Mouse (Mus musculus): ENCODE data around the gene Emilin2.

Emilin2 gene

DNA sequence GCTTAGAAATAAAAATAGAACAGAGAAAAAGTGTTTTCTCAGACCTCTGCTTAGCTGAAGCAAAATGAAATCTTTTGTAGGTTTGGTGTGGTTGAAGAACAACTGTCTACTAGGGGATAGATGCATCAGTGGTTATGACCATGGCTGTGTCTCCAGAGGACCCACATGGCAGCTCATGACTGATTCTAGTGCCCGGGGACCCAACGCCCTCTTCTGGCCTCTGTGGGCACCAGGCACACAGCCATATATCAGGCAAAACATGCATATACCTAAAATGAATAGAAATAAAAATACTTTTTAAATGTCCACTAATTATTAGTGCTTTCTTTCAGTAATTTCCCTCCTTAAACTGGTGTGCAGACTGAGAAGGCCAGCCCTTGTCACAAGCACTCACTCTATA is 79.8 kb downstream of the Emilin2 start:
- DNase-seq (ENCODE audit: low read depth): no peak

DNA sequence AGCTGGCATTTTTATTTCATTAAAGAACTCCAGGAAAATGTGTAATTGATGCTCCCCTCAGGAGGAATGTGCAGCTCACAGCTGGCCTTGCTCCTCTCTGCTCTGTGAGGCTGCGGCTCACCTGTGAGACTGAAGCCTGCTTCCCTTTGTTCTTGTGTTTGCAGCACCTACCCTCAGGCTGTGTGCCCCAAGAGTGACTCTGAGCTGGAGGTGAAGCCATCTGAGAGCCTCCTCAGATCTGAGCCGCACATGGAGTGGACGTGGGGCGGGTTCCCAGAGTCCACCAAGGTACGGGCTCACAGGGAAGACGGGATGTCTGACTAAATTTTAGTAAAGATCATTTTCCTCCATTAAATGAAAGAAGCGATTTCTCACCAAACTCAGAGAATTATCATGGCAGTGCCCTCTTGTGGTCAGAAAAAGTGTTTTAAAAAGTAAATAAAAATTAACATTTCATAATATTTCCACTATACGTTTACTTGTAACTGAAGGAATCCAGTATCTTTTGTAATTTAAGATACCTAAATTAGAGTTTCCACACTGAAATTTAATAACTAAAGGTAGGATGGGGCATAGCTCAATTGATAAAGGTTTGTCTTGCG is 81.6 kb downstream of the Emilin2 start:
- DNase-seq (ENCODE audit: low read depth): no peak

DNA sequence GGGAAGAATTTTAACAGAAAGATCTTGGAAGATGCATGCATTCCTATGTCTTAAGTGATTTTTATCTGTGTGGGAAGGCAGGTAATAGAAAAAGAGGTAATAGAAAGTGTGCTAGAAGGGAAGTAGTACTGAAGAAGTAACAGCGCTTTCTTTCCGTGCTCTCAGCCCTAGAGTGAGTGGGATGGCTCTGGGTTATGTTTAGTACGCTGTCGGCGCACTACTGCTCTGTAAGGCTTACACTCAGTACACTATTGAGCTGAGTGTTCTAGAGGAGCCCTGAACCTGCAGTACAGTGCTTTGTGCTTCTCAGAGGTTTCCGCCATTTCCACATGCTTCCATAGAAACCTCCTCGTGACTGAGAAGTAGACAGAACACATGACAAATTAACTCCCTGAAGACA is 83.1 kb downstream of the Emilin2 start:
- DNase-seq (ENCODE audit: low read depth): no peak

DNA sequence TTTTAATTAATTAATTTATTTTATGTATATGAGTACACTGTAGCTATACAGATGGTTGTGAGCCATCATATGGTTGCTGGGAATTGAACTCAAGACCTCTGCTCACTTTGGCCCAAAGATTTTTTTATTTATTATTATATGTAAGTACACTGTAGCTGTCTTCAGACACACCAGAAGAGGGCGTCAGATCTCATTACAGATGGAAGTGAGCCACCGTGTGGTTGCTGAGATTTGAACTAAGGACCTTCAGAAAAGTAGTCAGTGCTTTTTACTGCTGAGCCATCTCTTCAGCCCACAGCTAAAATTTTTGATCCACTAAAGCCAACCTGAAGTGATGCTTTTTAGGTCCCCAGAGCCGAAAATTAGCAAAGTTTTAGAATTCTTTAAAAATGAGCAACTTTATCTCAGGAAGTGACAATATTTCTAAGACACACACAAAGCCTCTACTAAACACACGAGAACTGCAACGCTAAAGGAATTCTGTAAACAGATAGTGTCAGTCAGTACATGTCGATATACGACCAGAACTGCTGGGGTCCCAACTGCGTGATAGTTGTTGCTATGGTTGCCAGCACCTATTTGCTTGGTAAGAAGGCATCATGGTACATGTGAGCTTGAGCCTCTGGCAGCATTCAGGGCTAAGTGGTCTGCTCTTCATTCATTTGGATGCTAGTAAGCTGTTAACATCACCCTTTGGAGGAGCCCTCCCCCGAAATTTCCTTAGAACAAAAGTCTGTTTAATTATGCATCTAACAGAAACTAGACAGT is 84.5 kb downstream of the Emilin2 start:
- DNase-seq (ENCODE audit: low read depth): no peak

DNA sequence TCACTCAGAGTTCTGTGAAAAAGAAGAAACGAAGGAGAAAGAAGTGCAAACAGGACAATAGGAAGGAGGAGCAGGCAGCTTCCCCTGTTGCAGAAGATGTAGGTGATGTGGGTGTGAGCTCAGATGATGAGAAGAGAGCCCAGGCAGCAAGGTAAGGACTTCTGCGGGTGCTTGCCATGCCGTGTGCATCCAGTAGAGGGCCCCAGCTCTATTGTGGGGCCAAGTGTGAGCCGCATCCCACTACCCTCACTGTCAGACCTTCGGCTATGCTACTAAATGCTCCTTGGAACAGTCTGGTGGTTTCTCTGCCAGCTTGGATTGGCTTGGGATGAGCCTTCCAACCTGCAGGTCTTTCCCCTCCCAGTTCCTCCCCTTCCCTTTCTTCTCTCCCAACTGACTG is 86.7 kb downstream of the Emilin2 start:
- no peak for DNase-seq (ENCODE audit: low read depth)

DNA sequence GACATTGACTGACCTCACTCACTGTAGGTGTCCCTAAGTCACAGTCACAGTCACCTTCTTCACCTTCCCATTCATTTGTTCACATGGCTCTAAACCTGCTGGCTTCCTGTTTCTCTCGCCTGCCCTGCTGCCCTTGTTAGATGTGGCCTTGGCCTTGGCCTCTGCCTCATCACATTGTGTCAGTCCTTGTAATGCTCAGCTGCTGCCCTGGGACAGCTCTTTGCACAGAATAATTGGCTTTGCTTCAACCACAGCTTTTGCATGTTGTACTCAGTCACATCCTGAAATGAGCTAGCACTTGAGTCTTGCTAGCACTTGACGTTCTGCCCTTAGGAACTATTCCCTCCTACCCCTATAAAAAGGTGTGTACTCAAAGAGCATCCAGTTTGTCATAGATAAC is 87.3 kb downstream of the Emilin2 start:
- DNase-seq (ENCODE audit: low read depth): no peak

DNA sequence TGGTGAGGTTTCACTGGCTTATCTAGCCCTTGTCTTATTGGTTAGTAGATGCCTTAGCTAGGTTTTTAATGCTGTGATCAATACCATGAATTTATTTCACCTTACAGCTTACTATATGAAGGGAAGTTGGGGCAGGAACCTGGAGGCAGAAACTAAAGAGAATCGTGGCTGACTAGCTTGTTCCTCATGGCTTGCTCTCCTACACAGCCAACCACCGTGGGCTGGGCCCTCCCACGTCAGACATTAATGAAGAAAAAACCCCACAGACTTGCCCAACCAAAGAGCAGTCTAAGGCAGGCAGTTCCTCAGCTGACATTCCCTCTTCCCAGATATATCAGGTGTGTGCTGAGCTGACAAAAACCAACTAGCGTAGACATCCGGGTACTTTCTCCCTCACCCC is 88.1 kb downstream of the Emilin2 start:
- no peak for DNase-seq (ENCODE audit: low read depth)

DNA sequence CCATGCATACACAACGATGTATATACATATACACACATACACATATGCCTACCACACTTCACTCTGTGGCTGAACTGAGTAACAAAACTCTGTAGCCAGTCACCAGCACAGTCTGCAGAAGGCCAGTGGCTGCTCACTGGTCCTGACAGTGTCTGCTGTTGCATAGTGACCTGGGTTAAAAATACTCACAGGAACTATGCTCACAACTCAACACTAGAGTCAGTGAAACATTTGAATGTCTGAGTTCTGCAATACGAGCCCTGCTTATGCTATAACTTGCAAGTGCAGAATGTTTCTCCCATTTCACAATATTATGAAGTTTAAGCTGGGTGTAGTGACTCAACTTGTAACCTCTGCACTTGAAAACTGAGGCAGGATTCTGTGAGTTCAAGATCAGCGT is 90.4 kb downstream of the Emilin2 start:
- DNase-seq (ENCODE audit: low read depth): no peak

DNA sequence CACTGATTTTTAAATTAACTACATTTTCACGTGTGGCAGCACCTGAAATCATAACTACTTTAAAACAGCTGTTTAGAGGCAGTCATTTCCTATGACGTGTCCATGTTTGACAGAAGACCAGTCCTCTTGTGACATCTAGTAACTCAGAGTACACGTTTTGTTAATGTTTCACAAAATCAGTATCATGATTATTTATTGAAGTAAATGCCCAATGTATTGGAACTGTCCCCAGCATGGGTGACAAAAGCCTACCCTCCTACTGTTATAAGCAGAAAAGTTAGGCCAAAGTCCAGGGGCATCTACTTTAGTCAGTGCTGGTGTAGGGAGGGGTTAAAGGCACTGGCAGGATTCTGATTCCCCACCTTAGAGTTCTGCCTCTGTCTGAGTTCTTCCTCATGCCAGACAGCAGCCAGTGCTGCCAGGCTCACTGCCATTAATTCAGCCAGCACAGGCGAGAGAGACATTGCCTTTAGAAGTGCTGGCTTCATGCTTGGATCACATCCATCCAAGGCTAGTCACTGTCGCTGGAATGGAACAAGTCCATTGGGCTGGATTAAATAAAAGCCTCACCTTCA is 94.6 kb downstream of the Emilin2 start:
- DNase-seq (ENCODE audit: low read depth): no peak

DNA sequence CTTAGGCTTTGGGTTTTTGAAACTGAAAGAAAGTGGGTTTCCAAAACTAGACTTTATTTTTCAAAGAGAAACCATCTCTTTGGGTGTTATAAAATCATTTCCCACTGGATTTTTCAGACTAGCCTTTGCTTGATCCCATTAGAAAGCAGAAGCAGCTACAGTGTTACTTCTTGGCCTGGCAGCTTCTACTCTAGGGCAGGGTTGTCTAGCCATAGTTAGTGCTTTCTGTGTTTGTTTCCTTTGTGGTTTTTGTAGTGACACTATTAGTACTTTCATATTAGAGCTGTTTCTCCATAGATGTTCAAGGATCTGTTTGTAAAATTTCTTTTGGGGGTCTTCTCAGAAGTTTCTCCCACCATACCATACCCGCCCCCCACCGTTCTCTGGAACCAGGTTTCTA is 95.5 kb downstream of the Emilin2 start:
- no peak for DNase-seq (ENCODE audit: low read depth)

DNA sequence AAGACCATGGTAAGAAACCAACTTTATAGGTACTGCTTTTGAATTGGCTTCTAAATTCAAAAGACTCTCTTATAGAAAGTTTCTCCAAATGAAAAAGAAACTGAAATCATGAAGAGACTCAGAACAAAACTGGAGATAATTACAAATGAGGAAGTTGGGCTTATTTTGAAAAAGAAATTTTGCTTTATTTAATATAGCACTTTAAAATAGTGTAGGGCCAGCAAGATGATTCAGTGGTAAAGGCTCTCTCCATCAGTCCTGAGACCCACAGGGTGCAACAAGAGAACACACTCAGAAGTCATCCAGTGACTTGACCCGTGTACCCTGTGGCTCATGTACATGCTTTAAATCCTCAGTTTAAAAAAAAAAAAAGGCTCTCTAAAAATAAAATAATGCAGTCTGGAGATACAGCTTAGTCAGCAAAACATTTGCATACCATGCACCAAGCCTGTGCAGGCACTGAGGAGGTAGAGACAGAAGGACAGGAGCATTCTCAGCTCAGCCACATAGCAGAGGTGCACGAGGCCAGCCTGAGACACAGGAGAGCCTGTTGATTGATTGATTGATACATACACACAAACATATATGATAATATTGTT is 96.4 kb downstream of the Emilin2 start:
- DNase-seq (ENCODE audit: low read depth): no peak

DNA sequence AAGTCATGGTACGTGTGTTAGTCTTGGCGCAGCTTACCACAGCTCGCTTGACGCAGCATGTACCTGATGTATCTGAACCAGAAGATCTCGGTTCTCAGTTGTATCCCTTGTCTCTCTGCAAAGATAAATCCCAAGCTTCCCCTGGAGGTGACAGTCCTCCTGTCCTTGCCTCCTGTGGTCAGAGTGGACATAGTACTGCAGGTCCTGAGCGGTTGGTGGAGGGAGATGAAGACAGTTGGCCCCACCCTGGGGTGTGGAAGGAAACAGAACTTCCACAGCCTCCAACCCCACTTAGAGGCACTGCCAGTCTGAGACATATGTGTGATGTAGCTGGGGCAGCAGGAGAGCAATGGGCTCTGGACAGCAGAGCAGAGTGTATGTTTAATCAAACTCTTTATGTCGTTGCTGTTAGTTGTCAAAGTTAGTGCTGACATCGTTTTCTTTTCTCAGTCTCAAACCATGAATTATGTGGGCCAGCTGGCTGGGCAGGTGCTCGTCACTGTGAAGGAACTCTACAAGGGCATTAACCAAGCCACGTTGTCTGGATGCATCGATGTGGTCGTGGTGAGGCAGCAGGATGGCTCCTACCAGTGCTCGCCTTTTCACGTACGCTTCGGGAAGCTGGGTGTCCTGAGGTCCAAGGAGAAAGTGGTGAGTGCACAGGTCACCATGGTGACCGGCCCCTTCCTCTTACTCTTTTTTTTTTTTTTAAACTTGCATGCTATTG is 97.1 kb downstream of the Emilin2 start:
- DNase-seq (ENCODE audit: low read depth): no peak

DNA sequence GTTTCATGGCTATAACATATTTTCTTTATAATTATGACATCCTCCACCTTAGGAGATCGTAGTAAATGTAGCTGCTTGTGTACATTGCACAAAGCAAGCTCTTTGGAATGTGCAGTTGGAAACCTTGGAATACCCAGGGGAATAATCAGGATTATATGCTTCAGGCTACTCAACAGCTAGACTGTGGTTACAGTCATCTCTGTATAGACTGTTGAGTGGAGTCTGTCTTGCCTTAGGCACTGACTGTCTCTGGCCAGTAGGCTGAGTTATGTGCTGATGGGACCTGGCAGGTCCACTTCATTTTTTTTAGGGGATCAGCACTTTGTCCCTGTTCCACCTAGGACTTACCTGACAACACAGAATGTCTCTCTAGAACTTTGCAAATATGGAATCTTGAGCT is 98.1 kb downstream of the Emilin2 start:
- no peak for DNase-seq (ENCODE audit: low read depth)

DNA sequence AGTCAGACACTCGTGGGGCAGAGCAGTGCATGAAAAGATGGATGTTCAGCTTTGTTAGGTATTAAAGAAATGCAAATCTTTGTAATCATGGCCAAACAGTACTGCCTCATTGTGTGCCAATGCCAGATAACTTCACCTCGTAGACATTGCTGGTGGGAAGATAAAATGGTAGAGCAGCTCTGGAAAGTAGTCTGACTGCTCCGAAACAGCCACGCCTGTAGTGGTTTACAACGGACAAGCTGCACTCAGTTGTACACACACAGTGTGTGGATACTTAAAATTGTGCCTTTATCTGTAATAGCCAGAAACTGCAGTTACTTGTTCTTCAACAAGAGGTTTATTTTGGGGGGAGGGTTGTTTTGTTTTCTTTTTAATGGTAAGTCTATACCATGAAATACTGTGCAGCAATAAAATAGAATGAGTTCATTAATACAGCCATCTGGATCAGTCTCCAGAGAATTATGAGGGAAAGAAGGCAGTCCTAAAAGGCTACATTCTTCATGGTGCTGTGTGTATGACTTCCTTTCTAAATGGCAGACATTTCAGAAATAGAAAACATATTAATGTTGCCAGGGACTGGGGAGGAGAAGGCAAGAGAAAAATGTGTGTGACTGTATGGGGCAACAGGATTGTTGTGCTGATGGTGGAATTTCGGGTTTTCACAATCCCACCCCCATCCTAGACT is 99.7 kb downstream of the Emilin2 start:
- DNase-seq (ENCODE audit: low read depth): no peak

DNA sequence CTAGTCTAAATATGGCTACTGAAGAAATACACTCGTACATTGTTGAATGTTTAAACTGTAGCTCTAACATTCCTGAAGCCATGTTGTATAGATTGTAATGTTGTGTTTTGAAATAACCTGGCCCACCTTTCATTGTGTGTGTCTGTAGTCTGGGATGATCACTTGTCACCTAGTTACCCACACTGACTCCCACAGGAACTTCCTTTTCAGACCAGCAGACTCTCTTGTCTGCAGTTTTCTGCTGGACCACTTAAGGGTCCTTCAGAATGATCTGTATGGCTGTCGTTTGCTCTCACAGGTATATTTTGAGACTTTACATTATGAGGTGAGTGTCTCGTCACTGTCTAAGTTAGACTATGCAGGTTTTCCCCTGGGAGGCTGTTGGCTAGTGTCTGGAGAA is 101.8 kb downstream of the Emilin2 start:
- DNase-seq (ENCODE audit: low read depth): no peak

DNA sequence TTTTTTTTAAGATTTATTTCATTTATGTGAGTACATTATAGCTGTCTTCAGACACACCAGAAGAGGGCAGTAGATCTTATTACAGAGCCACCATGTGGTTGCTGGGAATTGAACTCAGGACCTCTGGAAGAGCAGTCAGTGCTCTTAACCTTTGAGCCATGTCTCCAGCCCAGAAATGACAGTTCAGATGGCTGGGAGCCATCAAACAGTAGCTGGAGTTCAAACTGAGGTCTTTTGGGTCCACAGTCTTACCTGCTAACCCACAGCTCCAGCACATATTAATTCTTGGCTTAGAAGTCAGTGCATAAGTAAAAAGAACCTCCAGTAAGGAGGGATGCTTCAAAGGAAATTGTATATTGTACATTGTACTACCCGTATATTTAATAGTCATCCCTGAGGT is 102.9 kb downstream of the Emilin2 start:
- no peak for DNase-seq (ENCODE audit: low read depth)

DNA sequence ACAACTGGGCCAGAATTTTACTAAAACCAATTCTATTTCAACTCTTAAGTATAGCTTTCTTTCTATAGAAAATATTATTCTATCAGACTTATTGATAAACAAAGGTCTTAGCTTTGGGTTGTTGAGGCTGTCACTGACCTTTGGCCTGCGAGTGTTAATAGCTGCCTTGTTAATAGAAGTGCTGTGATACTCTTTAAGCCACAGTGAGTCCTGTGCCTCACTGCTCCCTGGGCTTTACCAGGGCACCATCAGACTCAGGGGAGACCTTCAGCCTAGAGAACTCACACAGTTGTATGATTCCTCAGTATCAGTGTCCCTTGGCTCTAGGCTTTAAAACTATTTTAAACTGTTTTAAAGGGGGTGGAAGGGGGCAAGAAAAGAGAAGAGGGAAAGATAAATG is 103.4 kb downstream of the Emilin2 start:
- DNase-seq (ENCODE audit: low read depth): no peak

DNA sequence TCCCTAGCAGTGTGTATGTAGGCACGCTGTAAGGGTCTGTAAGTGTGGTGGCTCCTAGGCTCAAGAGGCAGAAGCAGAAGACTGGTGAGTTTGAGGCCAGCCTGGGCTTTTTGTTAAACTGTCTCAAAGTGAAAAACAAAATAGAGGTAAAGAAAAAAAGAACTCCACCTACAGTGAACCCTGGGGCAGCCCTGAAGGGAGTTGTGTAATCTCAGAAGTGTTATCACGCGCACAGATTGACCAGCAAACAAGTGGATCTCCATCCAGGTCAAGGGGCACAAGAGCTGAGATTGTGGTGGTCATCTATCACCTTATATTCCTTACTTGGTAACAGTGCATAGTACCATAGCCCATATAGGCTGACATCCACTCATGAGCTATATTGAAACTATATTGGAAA is 104.5 kb downstream of the Emilin2 start:
- no peak for DNase-seq (ENCODE audit: low read depth)

DNA sequence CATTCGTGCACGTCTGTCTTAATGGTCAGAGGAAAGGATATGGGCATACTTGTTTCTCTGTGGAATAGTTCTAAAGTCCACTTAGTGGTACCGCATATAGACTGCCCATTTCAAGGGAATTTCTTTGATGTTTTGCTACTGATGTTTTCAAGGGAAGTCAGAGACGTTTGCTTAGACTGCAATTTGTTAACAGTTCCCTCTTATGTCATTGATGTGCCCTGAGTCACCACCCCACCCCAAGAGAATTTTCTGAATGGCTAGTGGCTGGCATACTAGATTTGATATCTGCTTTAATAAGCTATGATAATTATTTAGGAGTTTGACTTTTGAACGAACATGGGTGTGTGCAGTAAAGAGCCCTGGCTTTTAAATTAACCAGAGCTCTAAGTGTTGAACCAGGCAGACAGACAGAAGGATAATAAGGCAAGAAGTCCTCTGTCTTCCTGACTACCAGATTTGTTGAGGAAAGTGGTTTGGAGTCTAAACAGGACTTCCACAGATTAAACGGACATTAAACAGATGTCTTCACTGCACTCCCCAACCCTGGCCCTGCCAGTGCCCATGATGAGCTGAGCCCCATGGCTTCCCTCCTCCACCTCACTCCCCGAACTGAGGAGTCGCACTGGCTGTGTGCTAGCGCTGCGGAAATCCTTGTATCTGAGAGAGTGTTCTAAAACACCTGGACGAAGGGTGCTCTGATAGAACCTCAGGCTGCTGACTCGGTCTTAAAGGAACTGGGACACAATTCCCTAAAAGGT is 105.5 kb downstream of the Emilin2 start:
- DNase-seq (ENCODE audit: low read depth): no peak

DNA sequence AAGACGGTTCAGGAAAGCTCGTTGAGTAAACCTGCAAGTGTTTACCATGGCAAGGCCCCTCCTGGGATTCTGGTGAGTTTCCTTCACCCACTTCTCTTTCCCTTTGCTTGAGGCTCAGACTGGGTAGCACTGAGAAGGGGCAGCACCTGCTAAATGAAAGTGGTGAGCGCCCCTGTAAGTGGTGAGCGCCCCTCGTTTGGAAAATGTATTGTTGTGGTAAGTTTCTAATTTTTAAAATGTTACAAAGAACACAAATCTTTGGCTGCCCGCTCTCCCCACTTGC is 107.0 kb downstream of the Emilin2 start:
- DNase-seq (ENCODE audit: low read depth): no peak

DNA sequence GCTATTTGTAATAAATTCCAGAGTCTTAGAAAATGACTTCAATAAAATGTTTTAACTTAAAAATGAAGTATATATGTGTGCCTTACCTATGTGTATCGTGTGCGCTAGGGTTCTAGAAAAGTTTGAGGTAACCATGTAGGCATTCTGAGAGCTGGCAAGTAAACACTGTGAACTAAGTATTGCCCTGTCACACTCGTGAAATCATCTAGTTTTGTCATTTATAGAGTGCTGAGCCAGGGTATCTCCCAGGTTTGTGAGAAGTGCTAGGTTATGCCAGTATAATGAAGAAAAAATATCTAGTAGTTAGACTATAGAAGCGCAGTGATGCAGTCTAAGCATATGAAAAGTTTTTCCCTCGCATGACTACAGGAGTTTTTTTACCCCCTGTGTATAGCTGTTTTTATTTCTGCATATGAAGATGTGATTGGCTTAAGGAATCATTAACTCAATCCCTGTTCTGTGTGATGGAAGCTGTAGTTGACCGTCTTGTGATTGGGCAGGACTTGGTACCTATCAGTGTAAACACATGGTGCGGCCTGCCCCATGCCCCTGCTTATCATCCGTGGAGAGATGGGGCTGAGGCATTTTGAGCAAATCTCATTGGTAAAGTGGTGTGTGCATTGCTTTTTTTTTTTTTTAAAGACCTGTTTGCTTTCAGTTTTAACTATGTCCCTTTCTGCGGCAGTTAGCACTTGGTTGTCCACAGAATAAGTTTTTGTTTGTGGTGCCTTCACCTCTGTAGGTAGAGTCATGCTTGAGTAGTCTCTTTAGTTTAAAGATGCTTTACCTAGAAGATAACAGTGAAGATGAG is 107.6 kb downstream of the Emilin2 start:
- DNase-seq (ENCODE audit: low read depth): no peak
